Mouse (Mus musculus) liver, embryonic 11.5 days (tissue): ENCODE measurements around the gene Tspan18. TPM values are rescaled to one million over a fixed set of nuclear protein-coding genes. Genes with fewer than 3 reads are reported as not detected.

Source experiments
- ATAC-seq: fragments of 200-750 bp; cut with Nextera tagmentation; replicated peaks from 2 replicates; pipeline ENCODE4 v1.8.0; 2017; ENCODE audit warnings: moderate number of reproducible peaks, mild to moderate bottlenecking, moderate TSS enrichment, moderate library complexity; ENCODE audit not compliant: low FRiP score
- DNase-seq: peaks from one replicate; pipeline ENCODE4 v3.0.0-alpha.2; 2017; ENCODE audit warnings: low spot score
- H3K27ac ChIP-seq: fragments of 300-500 bp; sonication (generic); 2 replicates; pipeline ENCODE4 v1.5.1; 2014; ENCODE audit warnings: mild to moderate bottlenecking, low read depth, low read length, control low read depth
- H3K27me3 ChIP-seq: fragments of 300-500 bp; sonication (generic); replicated peaks from 2 replicates; pipeline ENCODE4 v1.6.1; 2014; ENCODE audit warnings: low read length, mixed read lengths; ENCODE audit not compliant: control insufficient read depth, insufficient read depth
- H3K36me3 ChIP-seq: fragments of 300-500 bp; sonication (generic); 2 replicates; pipeline ENCODE4 v1.6.1; 2014; ENCODE audit warnings: mild to moderate bottlenecking, low read length, moderate library complexity, mixed read lengths; ENCODE audit not compliant: control insufficient read depth, insufficient read depth
- H3K4me1 ChIP-seq: fragments of 300-500 bp; sonication (generic); replicated peaks from 2 replicates; pipeline ENCODE4 v1.6.1; 2014; ENCODE audit warnings: low read length, mixed read lengths; ENCODE audit not compliant: control insufficient read depth, insufficient read depth
- H3K4me2 ChIP-seq: fragments of 300-500 bp; sonication (generic); 2 replicates; pipeline ENCODE4 v1.6.1; 2014; ENCODE audit warnings: mild to moderate bottlenecking, control low read depth, moderate library complexity
- H3K4me3 ChIP-seq: fragments of 300-500 bp; sonication (generic); 2 replicates; pipeline ENCODE4 v1.5.1; 2014; ENCODE audit warnings: low read depth, low read length, control low read depth
- H3K9ac ChIP-seq: fragments of 300-500 bp; sonication (generic); 2 replicates; pipeline ENCODE4 v1.6.1; 2014; ENCODE audit warnings: low read depth, low read length, control low read depth
- H3K9me3 ChIP-seq: fragments of 300-500 bp; sonication (generic); 2 replicates; pipeline ENCODE4 v1.6.1; 2016; ENCODE audit warnings: low read length, inconsistent platforms, mixed read lengths; ENCODE audit not compliant: control insufficient read depth
- WGBS: fragments of 180-500 bp; shearing (Covaris S2); extraction: QIAGEN DNeasy Blood & Tissue Kit; methylation state at CpG from one replicate; pipeline ENCODE4 v1.1.7; 2014; 5-methylcytosine and 5-hydroxymethylcytosine counted together
- polyA plus RNA-seq: library from polyadenylated mRNA; unstranded; fragments of >200 nt; fragmentation: Nextera tagmentation; extraction: Ambion mirVana; gene quantifications from 2 replicates; pipeline ENCODE4 v1.2.1, GENCODE M21; 2014

Gene Tspan18
- polyA plus RNA-seq, 1 experiment from 2014 or later = 19.5 TPM

DNA sequence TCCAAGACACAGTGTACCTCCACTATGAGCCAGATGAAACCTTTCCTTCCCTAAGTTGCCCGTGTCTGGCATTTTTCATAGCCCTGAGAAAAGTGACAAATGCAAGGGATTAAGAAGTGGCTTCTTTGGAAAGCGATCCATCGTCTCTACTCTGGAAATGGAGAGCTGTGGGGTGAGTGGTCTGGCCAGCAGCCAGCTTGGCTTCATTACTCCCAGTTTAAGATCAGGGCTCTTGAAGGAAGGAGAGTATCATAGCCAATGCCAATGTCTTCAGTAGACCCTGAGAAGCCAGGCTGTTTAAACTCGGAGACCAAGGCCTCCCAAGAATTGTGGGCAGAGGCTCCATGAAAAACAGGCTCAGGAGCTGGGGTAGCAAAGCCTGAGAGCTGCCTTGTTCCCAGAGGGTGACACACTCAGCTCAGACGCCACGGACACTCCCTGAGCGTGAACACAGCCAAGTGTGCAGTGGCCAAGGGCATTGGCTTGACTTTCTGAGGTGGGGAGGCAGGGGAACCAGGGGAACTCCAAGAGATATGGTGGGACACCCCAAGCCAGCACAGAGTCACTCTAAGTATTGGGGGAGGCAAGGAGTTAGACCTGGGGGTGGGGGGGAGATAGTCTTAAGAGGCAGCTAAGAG, 115.8 kb downstream of the Tspan18 start:
- WGBS = 79% methylated on average over 7 of the region's 7 CpGs
- H3K27ac ChIP-seq = no peak overlapping the region

DNA sequence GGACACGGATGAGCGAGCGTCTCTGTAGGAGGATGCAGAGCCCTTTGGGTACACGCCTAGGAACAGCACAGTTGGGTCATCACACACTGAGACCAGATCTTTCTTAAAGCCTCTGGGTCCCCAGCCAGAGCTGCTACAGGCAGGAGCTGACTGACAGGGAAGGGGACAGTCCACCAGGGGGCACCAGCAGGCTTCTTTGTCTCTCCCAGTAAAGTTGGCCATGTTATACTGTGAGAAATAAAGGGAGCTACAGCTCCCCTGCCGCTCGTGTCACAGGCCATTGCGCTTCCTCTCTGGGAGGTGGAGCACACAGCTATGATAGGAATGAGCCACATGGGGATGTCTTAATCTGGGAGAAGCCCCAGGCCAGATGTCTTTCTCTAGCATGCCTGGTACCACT, 117.3 kb downstream of the Tspan18 start:
- no peak overlapping the region for H3K9ac ChIP-seq
- peak; percentile 60 for ATAC-seq

More for the DNA sequence above, 115.8 kb downstream of the Tspan18 start:
- H3K4me2 ChIP-seq = no peak overlapping the region
- H3K9ac ChIP-seq = no peak overlapping the region
- H3K27me3 ChIP-seq = 0 out of 2 replicates have a peak, but pooled peaks cover 3% of the 10 kb centered on the region
- DNase-seq (no peak), ATAC-seq (no peak)
- H3K4me3 ChIP-seq = no peak overlapping the region
- H3K9me3 ChIP-seq = no peaks in the 10 kb centered on the region
- peaks cover 7% of the 10 kb centered on the region; the same call in 1 of the 2 replicates for H3K4me1 ChIP-seq
- H3K36me3 ChIP-seq = no peaks in the 10 kb centered on the region

DNA sequence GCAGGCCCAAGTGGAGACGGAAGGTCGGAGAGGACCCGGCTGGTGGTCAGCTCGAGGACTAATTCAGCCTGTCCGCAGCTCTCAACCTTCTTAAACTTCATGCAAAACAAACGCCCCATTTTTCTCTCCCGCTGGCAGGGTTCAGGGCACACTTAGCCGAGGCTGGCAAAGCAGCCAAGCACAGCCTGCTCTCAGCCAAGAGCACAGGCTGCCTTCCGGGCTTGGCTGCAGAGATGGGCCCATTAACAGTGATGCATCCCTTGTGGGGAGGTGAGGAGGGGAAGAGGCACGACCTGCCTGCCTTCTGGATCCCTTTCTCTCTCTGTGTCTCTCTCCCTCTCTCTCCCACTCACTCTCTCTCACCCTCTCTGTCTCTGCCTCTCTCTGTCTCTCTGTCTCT, 118.5 kb downstream of the Tspan18 start:
- H3K4me2 ChIP-seq = no peak overlapping the region
- peaks cover 7% of the 10 kb centered on the region; the same call in 1 of the 2 replicates for H3K4me1 ChIP-seq
- H3K9ac ChIP-seq = no peak overlapping the region
- H3K36me3 ChIP-seq = no peaks in the 10 kb centered on the region
- H3K27me3 ChIP-seq = 0 out of 2 replicates have a peak, but pooled peaks cover 3% of the 10 kb centered on the region
- H3K9me3 ChIP-seq = no peaks in the 10 kb centered on the region
- DNase-seq = no peak
- no peak overlapping the region for H3K4me3 ChIP-seq
- no peak overlapping the region for H3K27ac ChIP-seq
- WGBS = 84% methylated on average over 9 of the region's 10 CpGs
- no peak for ATAC-seq

More for the DNA sequence above, 117.3 kb downstream of the Tspan18 start:
- Histone ChIP-seq H3K4me3 (no peak overlapping the region), H3K9me3 (no peaks in the 10 kb centered on the region), H3K27ac (no peak overlapping the region), H3K36me3 (no peaks in the 10 kb centered on the region), H3K4me1 (peaks cover 7% of the 10 kb centered on the region; the same call in 1 of the 2 replicates), H3K27me3 (0 out of 2 replicates have a peak, but pooled peaks cover 3% of the 10 kb centered on the region), H3K4me2 (no peak overlapping the region)
- WGBS = 29% methylated on average over 7 of the region's 7 CpGs
- DNase-seq = peak; percentile 75

DNA sequence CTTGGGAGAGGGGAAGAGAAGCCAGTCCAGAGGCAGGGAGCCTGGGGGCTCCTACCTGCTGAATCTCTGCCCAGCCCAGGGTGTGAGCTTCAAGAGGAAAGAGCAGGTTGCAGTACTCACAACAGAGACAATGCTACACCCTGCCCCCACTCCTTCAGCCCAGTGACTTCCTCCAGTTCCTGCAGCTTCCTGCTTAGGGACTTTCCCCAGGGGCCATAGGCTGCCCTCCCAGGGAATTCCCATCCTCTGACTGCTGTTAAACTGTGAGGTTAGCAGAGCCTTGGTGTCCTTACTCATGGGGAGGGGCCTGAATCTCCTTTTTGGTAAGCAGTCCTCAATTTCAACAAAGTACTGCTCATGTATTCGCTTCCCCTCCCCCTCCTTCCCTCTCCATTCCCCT, 120.1 kb downstream of the Tspan18 start:
- Histone ChIP-seq H3K27ac (no peak overlapping the region), H3K4me2 (no peak overlapping the region), H3K36me3 (no peaks in the 10 kb centered on the region), H3K4me1 (peaks cover 7% of the 10 kb centered on the region; the same call in 1 of the 2 replicates), H3K27me3 (no peaks in the 10 kb centered on the region), H3K9me3 (no peaks in the 10 kb centered on the region), H3K4me3 (no peak overlapping the region), H3K9ac (no peak overlapping the region)
- DNase-seq (no peak), ATAC-seq (no peak; the same call in 1 of the 2 replicates)
- WGBS = 62% methylated on average over 1 of the region's 1 CpGs

DNA sequence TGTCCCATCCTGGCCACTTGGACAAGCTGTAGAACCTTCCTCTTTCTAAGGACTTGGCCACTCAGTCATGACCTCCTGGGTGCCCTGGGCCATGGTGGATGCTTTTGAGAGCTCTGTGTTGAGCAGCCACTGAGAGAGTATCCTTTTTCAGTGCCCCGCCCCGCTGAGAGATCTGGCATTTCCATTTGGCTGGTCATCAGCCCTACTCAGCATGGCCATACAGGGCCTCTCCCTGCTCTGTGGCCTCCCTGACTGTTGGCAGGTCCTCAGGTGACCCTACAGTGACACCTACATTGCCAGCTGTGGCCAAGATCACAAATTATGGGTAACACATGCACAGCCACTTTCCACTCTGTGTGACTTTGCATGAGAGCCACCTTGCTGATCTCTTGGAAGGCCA, 121.4 kb downstream of the Tspan18 start:
- ATAC-seq = no peak
- WGBS = 94% methylated on average over 2 of the region's 2 CpGs
- Histone ChIP-seq H3K27me3 (no peaks in the 10 kb centered on the region), H3K4me1 (peaks cover 7% of the 10 kb centered on the region; the same call in 1 of the 2 replicates), H3K36me3 (no peaks in the 10 kb centered on the region), H3K4me2 (no peak overlapping the region), H3K9ac (no peak overlapping the region), H3K4me3 (no peak overlapping the region), H3K27ac (no peak overlapping the region), H3K9me3 (no peaks in the 10 kb centered on the region)
- no peak for DNase-seq

DNA sequence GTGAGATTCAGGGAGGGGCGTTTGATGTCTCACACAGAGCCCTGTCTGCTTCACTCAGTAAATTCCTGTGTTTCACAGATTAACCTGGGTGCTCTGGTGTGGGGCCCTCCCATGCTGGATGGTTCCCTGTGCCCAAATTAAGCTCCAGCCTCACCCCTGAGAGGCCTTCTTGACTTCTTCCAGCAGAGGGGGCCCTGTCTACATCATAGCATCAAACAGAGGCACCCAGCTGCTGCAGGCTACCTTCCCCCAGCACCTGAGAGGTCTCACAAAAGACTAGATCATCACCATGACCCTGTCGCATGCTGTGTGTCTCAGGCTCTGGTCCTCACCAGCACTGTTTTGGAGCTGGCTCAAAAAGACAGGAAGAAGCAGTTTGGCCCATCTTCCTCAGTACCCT, 121.9 kb downstream of the Tspan18 start:
- H3K9me3 ChIP-seq = no peaks in the 10 kb centered on the region
- DNase-seq (no peak), ATAC-seq (no peak)
- no peaks in the 10 kb centered on the region for H3K27me3 ChIP-seq
- no peak overlapping the region for H3K4me2 ChIP-seq
- H3K4me3 ChIP-seq = no peak overlapping the region
- no peak overlapping the region for H3K9ac ChIP-seq
- H3K27ac ChIP-seq = no peak overlapping the region
- no peaks in the 10 kb centered on the region for H3K36me3 ChIP-seq
- H3K4me1 ChIP-seq = peaks cover 5% of the 10 kb centered on the region; the same call in 1 of the 2 replicates
- 75% methylated on average over 2 of the region's 2 CpGs for WGBS

- no peak overlapping the region for H3K4me2 ChIP-seq
- no peak overlapping the region for H3K9ac ChIP-seq
- no peaks in the 10 kb centered on the region for H3K9me3 ChIP-seq
- ATAC-seq (no peak), DNase-seq (no peak)
- H3K27ac ChIP-seq = no peak overlapping the region
- no peaks in the 10 kb centered on the region; the same call in 1 of the 2 replicates for H3K36me3 ChIP-seq
- 78% methylated on average over 1 of the region's 1 CpGs for WGBS
- no peaks in the 10 kb centered on the region for H3K27me3 ChIP-seq
- H3K4me3 ChIP-seq = no peak overlapping the region
- H3K4me1 ChIP-seq = no peaks in the 10 kb centered on the region
These were observed 128.2 kb downstream of the Tspan18 start for GRCm38 (mm10) chr2:93206126-93206525.

GRCm38 (mm10) chr2:93204571-93204970, 129.7 kb downstream of the Tspan18 start:
- no peak overlapping the region for H3K27ac ChIP-seq
- no peak overlapping the region for H3K4me2 ChIP-seq
- 74% methylated on average over 6 of the region's 6 CpGs for WGBS
- ATAC-seq (no peak), DNase-seq (no peak)
- no peaks in the 10 kb centered on the region for H3K9me3 ChIP-seq
- H3K36me3 ChIP-seq = no peaks in the 10 kb centered on the region; the same call in 1 of the 2 replicates
- H3K27me3 ChIP-seq = no peaks in the 10 kb centered on the region
- no peaks in the 10 kb centered on the region for H3K4me1 ChIP-seq
- H3K9ac ChIP-seq = no peak overlapping the region
- H3K4me3 ChIP-seq = no peak overlapping the region

DNA sequence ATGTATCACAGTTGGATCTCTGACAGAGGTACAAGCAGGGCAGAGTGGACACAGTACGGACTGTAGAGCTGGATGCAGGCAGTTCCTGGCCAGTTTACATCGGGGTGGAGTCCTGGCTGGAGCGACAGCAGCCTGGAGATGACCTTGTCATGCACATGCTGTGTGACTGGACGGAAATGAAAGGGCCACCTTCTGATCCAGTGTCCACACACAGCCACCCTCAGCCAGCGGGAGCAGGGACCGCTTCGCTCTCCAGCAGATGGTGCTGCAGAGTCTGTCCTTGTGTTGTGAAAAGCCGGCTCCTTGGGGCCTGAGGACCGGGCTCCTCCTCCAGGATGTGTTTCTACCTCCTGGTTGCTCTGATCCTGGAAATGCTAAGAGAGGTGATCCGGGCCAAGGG, 130.6 kb downstream of the Tspan18 start:
- ATAC-seq = 0 out of 2 replicates have a peak, but pooled peaks have one; percentile 26
- Histone ChIP-seq H3K4me1 (no peaks in the 10 kb centered on the region), H3K9me3 (no peaks in the 10 kb centered on the region), H3K36me3 (no peaks in the 10 kb centered on the region; the same call in 1 of the 2 replicates), H3K9ac (no peak overlapping the region), H3K27me3 (no peaks in the 10 kb centered on the region), H3K4me3 (no peak overlapping the region), H3K27ac (no peak overlapping the region), H3K4me2 (no peak overlapping the region)
- WGBS = 39% methylated on average over 10 of the region's 10 CpGs
- no peak for DNase-seq
